Mouse (Mus musculus): ENCODE results near the gene Tln2.

Tln2 gene

GRCm38 (mm10) chr9:67546650-67547049, 12.9 kb downstream of the Tln2 start:
- no peak for DNase-seq (ENCODE audit: extremely low spot score, low read depth, low spot score)

- DNase-seq (ENCODE audit: extremely low spot score, low read depth, low spot score): no peak
Observed at GRCm38 (mm10) chr9:67545794-67546193, 13.7 kb downstream of the Tln2 start.

- DNase-seq (ENCODE audit: extremely low spot score, low read depth, low spot score): no peak
Observed at GRCm38 (mm10) chr9:67544783-67545182, 14.7 kb downstream of the Tln2 start.

GRCm38 (mm10) chr9:67541948-67542347, 17.6 kb downstream of the Tln2 start:
- no peak for DNase-seq (ENCODE audit: extremely low spot score, low read depth, low spot score)

GRCm38 (mm10) chr9:67539776-67540706, 19.5 kb downstream of the Tln2 start:
- no peak for DNase-seq (ENCODE audit: extremely low spot score, low read depth, low spot score)

- no peak for DNase-seq (ENCODE audit: extremely low spot score, low read depth, low spot score)
Observed at GRCm38 (mm10) chr9:67534420-67534819, 25.1 kb downstream of the Tln2 start.

- no peak for DNase-seq (ENCODE audit: extremely low spot score, low read depth, low spot score)
Observed at GRCm38 (mm10) chr9:67533260-67533659, 26.2 kb downstream of the Tln2 start.

- DNase-seq (ENCODE audit: extremely low spot score, low read depth, low spot score): no peak
Observed at GRCm38 (mm10) chr9:67532631-67533030, 26.9 kb downstream of the Tln2 start.

- DNase-seq (ENCODE audit: extremely low spot score, low read depth, low spot score): no peak
Observed at GRCm38 (mm10) chr9:67529600-67529999, 29.9 kb downstream of the Tln2 start.

- DNase-seq (ENCODE audit: extremely low spot score, low read depth, low spot score): no peak
Observed at GRCm38 (mm10) chr9:67527726-67528125, 31.8 kb downstream of the Tln2 start.

- no peak for DNase-seq (ENCODE audit: extremely low spot score, low read depth, low spot score)
Observed at GRCm38 (mm10) chr9:67521736-67522135, 37.8 kb downstream of the Tln2 start.

- no peak for DNase-seq (ENCODE audit: extremely low spot score, low read depth, low spot score)
Observed at GRCm38 (mm10) chr9:67509510-67509909, 50.0 kb downstream of the Tln2 start.

- DNase-seq (ENCODE audit: extremely low spot score, low read depth, low spot score): no peak
Observed at GRCm38 (mm10) chr9:67504669-67505260, 54.7 kb downstream of the Tln2 start.

- DNase-seq (ENCODE audit: extremely low spot score, low read depth, low spot score): no peak
Observed at GRCm38 (mm10) chr9:67501801-67502200, 57.7 kb downstream of the Tln2 start.

GRCm38 (mm10) chr9:67496368-67496767, 63.1 kb downstream of the Tln2 start:
- DNase-seq (ENCODE audit: extremely low spot score, low read depth, low spot score): no peak

GRCm38 (mm10) chr9:67495350-67495749, 64.2 kb downstream of the Tln2 start:
- no peak for DNase-seq (ENCODE audit: extremely low spot score, low read depth, low spot score)

- no peak for DNase-seq (ENCODE audit: extremely low spot score, low read depth, low spot score)
Observed at GRCm38 (mm10) chr9:67493876-67494552, 65.5 kb downstream of the Tln2 start.

- DNase-seq (ENCODE audit: extremely low spot score, low read depth, low spot score): no peak
Observed at GRCm38 (mm10) chr9:67489370-67489769, 70.1 kb downstream of the Tln2 start.

GRCm38 (mm10) chr9:67486621-67487020, 72.9 kb downstream of the Tln2 start:
- DNase-seq (ENCODE audit: extremely low spot score, low read depth, low spot score): no peak

GRCm38 (mm10) chr9:67485169-67486072, 74.1 kb downstream of the Tln2 start:
- DNase-seq (ENCODE audit: extremely low spot score, low read depth, low spot score): no peak

GRCm38 (mm10) chr9:67482277-67482676, 77.2 kb downstream of the Tln2 start:
- no peak for DNase-seq (ENCODE audit: extremely low spot score, low read depth, low spot score)

All from hindlimb bud, embryonic 11.5 days (tissue).